30 mouse cellular contexts compared by ENCODE assay signal in the genomic region with DNA sequence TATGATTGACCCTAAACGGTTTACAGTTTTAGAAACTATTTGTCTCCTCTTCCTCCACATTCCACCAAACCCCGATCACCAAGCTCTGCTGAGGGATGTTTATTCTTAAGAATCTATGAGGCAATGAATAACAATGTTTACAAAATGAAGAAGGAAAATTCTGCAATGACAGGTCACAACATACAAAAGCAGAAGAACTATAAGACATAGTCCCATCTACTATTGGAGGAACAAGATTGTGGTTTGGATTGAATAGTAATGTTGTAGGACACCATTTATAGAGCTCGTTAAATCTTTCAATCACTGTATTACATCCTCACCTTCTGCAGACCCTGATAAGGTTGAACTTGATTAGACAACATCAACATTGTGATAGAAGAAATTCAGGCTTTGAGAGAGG. TPM values are rescaled to one million over a fixed set of nuclear protein-coding genes. Genes with fewer than 3 reads are reported as not detected.
"Had no signal": no experiment of that assay in that cellular context is flagged by ENCODE, and none has a peak within 500 bp of the region (broad histone marks: within the 10 kb centered on the region; RNA-seq: fewer than 3 reads in every experiment).

No protein-coding gene starts in this region.

- H3K9ac ChIP-seq: limb, embryonic 13.5 days; liver, embryonic 15.5 days; neural tube, embryonic 13.5 days had no signal

- H3K9me3 ChIP-seq: limb, embryonic 10.5 days; limb, embryonic 13.5 days; liver, embryonic 15.5 days; neural tube, embryonic 13.5 days had no signal

- ATAC-seq: inflammation-experienced regulatory T-cells, adult 6 months; intestine, embryonic 16.5 days had no signal

- H3K27ac ChIP-seq: kidney, postnatal 0 days; layer of hippocampus, adult 2 months; limb, embryonic 10.5 days; limb, embryonic 13.5 days; liver, embryonic 15.5 days; neural tube, embryonic 13.5 days; stomach, postnatal 0 days had no signal

- DNase-seq: kidney, adult 18-20 months; kidney, adult 9 months; kidney, postnatal 25 days; layer of hippocampus, adult 9-11 months; lung, adult 2 months; midbrain, embryonic 14.5 days; right cerebral cortex, adult 18-20 months; right cerebral cortex, postnatal 14 days; right cerebral cortex, postnatal 4 days; thymus, adult 2 months; thymus, postnatal 14 days; thymus, postnatal 4 days had no signal

- H3K4me3 ChIP-seq: layer of hippocampus, adult 2 months; limb, embryonic 10.5 days; limb, embryonic 13.5 days; liver, embryonic 15.5 days; myocyte; neural tube, embryonic 13.5 days had no signal

- H3K4me2 ChIP-seq: limb, embryonic 13.5 days; liver, embryonic 11.5 days; liver, embryonic 15.5 days; midbrain, embryonic 11.5 days; neural tube, embryonic 13.5 days had no signal

- H3K27me3 ChIP-seq: limb, embryonic 13.5 days; liver, embryonic 15.5 days; neural tube, embryonic 13.5 days had no signal

- H3K4me1 ChIP-seq: limb, embryonic 10.5 days; limb, embryonic 13.5 days; liver, embryonic 15.5 days; neural tube, embryonic 13.5 days had no signal

- H3K36me3 ChIP-seq: limb, embryonic 10.5 days; limb, embryonic 13.5 days; liver, embryonic 15.5 days; neural tube, embryonic 13.5 days had no signal

RNA-seq across cellular contexts. Expression of a gene that starts 1.1 kb away (rescaled TPM):
- total RNA-seq: layer of hippocampus, adult 2 months; layer of hippocampus, postnatal 25 days; left cerebral cortex, adult 18-20 months; left cerebral cortex, postnatal 25 days had no signal
- polyA plus RNA-seq: limb, embryonic 10.5 days; limb, embryonic 13.5 days; midbrain, embryonic 11.5 days; midbrain, embryonic 14.5 days; myocyte had no signal

RNA-seq across cellular contexts. Expression of a gene that starts 5.0 kb away (rescaled TPM):
- total RNA-seq: layer of hippocampus, adult 2 months; layer of hippocampus, postnatal 25 days; left cerebral cortex, adult 18-20 months; left cerebral cortex, postnatal 25 days had no signal
- polyA plus RNA-seq: limb, embryonic 13.5 days; liver, embryonic 11.5 days; midbrain, embryonic 11.5 days; midbrain, embryonic 14.5 days; myocyte; stomach, embryonic 14.5 days had no signal

RNA-seq across cellular contexts. Expression of a gene that starts 5.0 kb away (rescaled TPM):
- total RNA-seq: layer of hippocampus, adult 2 months; layer of hippocampus, postnatal 25 days; left cerebral cortex, adult 18-20 months; left cerebral cortex, postnatal 25 days had no signal
- polyA plus RNA-seq: inflammation-experienced regulatory T-cells, adult 6 months; intestine, embryonic 16.5 days; kidney, postnatal 0 days; large intestine, adult 2 months; limb, embryonic 10.5 days; limb, embryonic 13.5 days; liver, embryonic 11.5 days; liver, embryonic 15.5 days; lung, adult 2 months; lung, embryonic 16.5 days; midbrain, embryonic 11.5 days; midbrain, embryonic 14.5 days; myocyte; neural tube, embryonic 13.5 days; stomach, embryonic 14.5 days; stomach, postnatal 0 days; thymus, adult 2 months had no signal
